ENCODE assay signal across 16 mouse cellular contexts in the genomic region with DNA sequence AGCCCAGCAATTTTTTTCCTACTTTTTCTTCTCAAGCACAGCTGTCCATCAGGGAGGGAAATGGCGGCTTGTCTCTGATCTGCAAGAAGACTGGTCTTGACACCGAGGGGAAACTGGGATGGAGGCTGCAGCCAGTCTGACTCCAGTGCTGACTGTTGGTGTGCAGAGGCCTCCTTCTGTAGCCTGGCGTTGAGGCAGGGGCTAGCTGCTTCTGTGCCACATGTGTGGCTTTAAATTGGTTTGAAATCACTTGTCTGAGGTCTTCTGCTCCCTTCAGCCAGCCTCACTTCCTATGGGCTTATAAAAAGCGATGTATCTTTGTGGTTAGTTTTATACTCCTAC.
DNase-seq lines count a peak whose midpoint lies in the region; ATAC-seq and TF ChIP-seq lines count a peak whose summit lies in the region.
"Had no signal": no experiment of that assay in that cellular context is flagged by ENCODE, and none has a peak within 500 bp of the region (broad histone marks: within the 10 kb centered on the region; RNA-seq: fewer than 3 reads in every experiment).

No protein-coding gene starts in this region.

- no peaks in the 10 kb centered on the region for H3K27me3 ChIP-seq in midbrain, embryonic 12.5 days
- no peaks in the 10 kb centered on the region for H3K27me3 ChIP-seq in midbrain, embryonic 11.5 days (ENCODE audit: control insufficient read depth, insufficient read depth, low read length)
- H3K27me3 ChIP-seq in forebrain, embryonic 15.5 days, result no peaks in the 10 kb centered on the region
- no peaks in the 10 kb centered on the region for H3K27me3 ChIP-seq in forebrain, postnatal 0 days (ENCODE audit: insufficient read depth, low read length)
- no peaks in the 10 kb centered on the region for H3K27me3 ChIP-seq in midbrain, embryonic 15.5 days (replicated peaks)
- no peaks in the 10 kb centered on the region for H3K27me3 ChIP-seq in stomach, postnatal 0 days (ENCODE audit: control insufficient read depth, insufficient read depth, low read length)
- H3K27me3 ChIP-seq: embryonic facial prominence, embryonic 12.5 days had no signal

- ATAC-seq in midbrain, embryonic 12.5 days (ENCODE audit: low FRiP score, low read depth), result no peak
- no peak for ATAC-seq in midbrain, embryonic 11.5 days (ENCODE audit: low FRiP score)
- ATAC-seq in forebrain, embryonic 15.5 days (replicated peaks), result peak; percentile 46; the same call in 1 of the 2 replicates
- no peak; the same call in 1 of the 2 replicates for ATAC-seq in forebrain, postnatal 0 days
- no peak for ATAC-seq in midbrain, embryonic 15.5 days (replicated peaks)
- no peak for ATAC-seq in stomach, postnatal 0 days (ENCODE audit: low FRiP score, low TSS enrichment)
- ATAC-seq: inflammation-experienced regulatory T-cells, adult 6 months had no signal

- no peak overlapping the region for H3K4me2 ChIP-seq in midbrain, embryonic 12.5 days (replicated peaks)
- H3K4me2 ChIP-seq in midbrain, embryonic 11.5 days, result no peak overlapping the region
- H3K4me2 ChIP-seq in forebrain, embryonic 15.5 days (replicated peaks), result no peak overlapping the region
- H3K4me2 ChIP-seq in forebrain, postnatal 0 days (ENCODE audit: low read depth), result no peak overlapping the region
- no peak overlapping the region; the same call in 1 of the 2 replicates for H3K4me2 ChIP-seq in midbrain, embryonic 15.5 days
- H3K4me2 ChIP-seq in stomach, postnatal 0 days (replicated peaks; ENCODE audit: low read depth), result no peak overlapping the region
- H3K4me2 ChIP-seq: embryonic facial prominence, embryonic 12.5 days had no signal

- 67% methylated on average over 4 of the region's 4 CpGs for WGBS in midbrain, embryonic 12.5 days
- 79% methylated on average over 4 of the region's 4 CpGs for WGBS in midbrain, embryonic 11.5 days
- WGBS in forebrain, embryonic 15.5 days, result 69% methylated on average over 4 of the region's 4 CpGs
- WGBS in forebrain, postnatal 0 days, result 70% methylated on average over 4 of the region's 4 CpGs
- 49% methylated on average over 4 of the region's 4 CpGs for WGBS in midbrain, embryonic 15.5 days
- WGBS in stomach, postnatal 0 days, result 64% methylated on average over 4 of the region's 4 CpGs

- no peak overlapping the region for H3K4me3 ChIP-seq in midbrain, embryonic 12.5 days
- H3K4me3 ChIP-seq in midbrain, embryonic 11.5 days (ENCODE audit: low read depth, low read length), result no peak overlapping the region
- H3K4me3 ChIP-seq in forebrain, embryonic 15.5 days, result no peak overlapping the region
- H3K4me3 ChIP-seq in forebrain, postnatal 0 days (ENCODE audit: low read depth, low read length), result no peak overlapping the region
- no peak overlapping the region for H3K4me3 ChIP-seq in midbrain, embryonic 15.5 days
- no peak overlapping the region for H3K4me3 ChIP-seq in stomach, postnatal 0 days (ENCODE audit: low read depth, low read length)
- H3K4me3 ChIP-seq: embryonic facial prominence, embryonic 12.5 days; gastrocnemius, adult 2 months had no signal

- H3K9me3 ChIP-seq in midbrain, embryonic 12.5 days, result no peaks in the 10 kb centered on the region
- no peaks in the 10 kb centered on the region for H3K9me3 ChIP-seq in midbrain, embryonic 11.5 days (ENCODE audit: control insufficient read depth, low read length)
- no peaks in the 10 kb centered on the region for H3K9me3 ChIP-seq in forebrain, embryonic 15.5 days
- no peaks in the 10 kb centered on the region for H3K9me3 ChIP-seq in forebrain, postnatal 0 days (ENCODE audit: low read length)
- no peaks in the 10 kb centered on the region for H3K9me3 ChIP-seq in midbrain, embryonic 15.5 days
- no peaks in the 10 kb centered on the region for H3K9me3 ChIP-seq in stomach, postnatal 0 days (ENCODE audit: control insufficient read depth, low read length)
- H3K9me3 ChIP-seq: embryonic facial prominence, embryonic 12.5 days had no signal

- no peak overlapping the region for H3K9ac ChIP-seq in midbrain, embryonic 12.5 days (replicated peaks)
- no peak overlapping the region for H3K9ac ChIP-seq in midbrain, embryonic 11.5 days (ENCODE audit: low read length)
- no peak overlapping the region for H3K9ac ChIP-seq in forebrain, embryonic 15.5 days (replicated peaks)
- no peak overlapping the region for H3K9ac ChIP-seq in forebrain, postnatal 0 days
- no peak overlapping the region for H3K9ac ChIP-seq in midbrain, embryonic 15.5 days
- no peak overlapping the region for H3K9ac ChIP-seq in stomach, postnatal 0 days (ENCODE audit: low read length)
- H3K9ac ChIP-seq: embryonic facial prominence, embryonic 12.5 days had no signal

- no peak for TF ChIP-seq EP300 in stomach, postnatal 0 days (optimal IDR thresholded peaks at IDR 0.05)

- TF ChIP-seq CTCF in forebrain, postnatal 0 days (IDR thresholded peaks at IDR 0.05; ENCODE audit: low read depth), result no peak
- no peak for TF ChIP-seq CTCF in stomach, postnatal 0 days (IDR thresholded peaks at IDR 0.05; ENCODE audit: low read depth)

- peaks cover 7% of the 10 kb centered on the region; the same call in 1 of the 2 replicates for H3K4me1 ChIP-seq in midbrain, embryonic 12.5 days
- H3K4me1 ChIP-seq in midbrain, embryonic 11.5 days (ENCODE audit: control insufficient read depth, insufficient read depth, low read length), result no peaks in the 10 kb centered on the region
- H3K4me1 ChIP-seq in forebrain, embryonic 15.5 days, result 0 out of 2 replicates have a peak, but pooled peaks cover 3% of the 10 kb centered on the region
- no peaks in the 10 kb centered on the region for H3K4me1 ChIP-seq in forebrain, postnatal 0 days (ENCODE audit: insufficient read depth)
- H3K4me1 ChIP-seq in midbrain, embryonic 15.5 days, result peaks cover 7% of the 10 kb centered on the region
- no peaks in the 10 kb centered on the region for H3K4me1 ChIP-seq in stomach, postnatal 0 days (replicated peaks; ENCODE audit: control insufficient read depth, insufficient read depth)
- H3K4me1 ChIP-seq: embryonic facial prominence, embryonic 12.5 days had no signal

- peak overlapping the region; percentile 21; the same call in 1 of the 2 replicates for H3K27ac ChIP-seq in midbrain, embryonic 12.5 days (replicated peaks)
- H3K27ac ChIP-seq in midbrain, embryonic 11.5 days (ENCODE audit: low read depth, low read length), result no peak overlapping the region
- peak overlapping the region; percentile 54; the same call in 1 of the 2 replicates for H3K27ac ChIP-seq in forebrain, embryonic 15.5 days (replicated peaks)
- peak overlapping the region; percentile 59 for H3K27ac ChIP-seq in forebrain, postnatal 0 days (ENCODE audit: low read depth, low read length)
- peak overlapping the region; percentile 84 for H3K27ac ChIP-seq in midbrain, embryonic 15.5 days
- H3K27ac ChIP-seq in stomach, postnatal 0 days (replicated peaks), result no peak overlapping the region
- H3K27ac ChIP-seq: embryonic facial prominence, embryonic 12.5 days; gastrocnemius, adult 2 months; macrophage had no signal

- H3K36me3 ChIP-seq in midbrain, embryonic 12.5 days, result no peaks in the 10 kb centered on the region
- H3K36me3 ChIP-seq in midbrain, embryonic 11.5 days (ENCODE audit: control insufficient read depth, insufficient read depth, low read length), result no peaks in the 10 kb centered on the region
- H3K36me3 ChIP-seq in forebrain, embryonic 15.5 days, result no peaks in the 10 kb centered on the region
- no peaks in the 10 kb centered on the region for H3K36me3 ChIP-seq in forebrain, postnatal 0 days (ENCODE audit: insufficient read depth)
- no peaks in the 10 kb centered on the region for H3K36me3 ChIP-seq in midbrain, embryonic 15.5 days (replicated peaks)
- no peaks in the 10 kb centered on the region for H3K36me3 ChIP-seq in stomach, postnatal 0 days (ENCODE audit: control insufficient read depth, insufficient read depth, low read length)
- H3K36me3 ChIP-seq: embryonic facial prominence, embryonic 12.5 days had no signal

- no peak for DNase-seq in midbrain, embryonic 11.5 days (ENCODE audit: low spot score, missing footprints)
- no peak for DNase-seq in forebrain, postnatal 0 days
- no peak for DNase-seq in lung, postnatal 25 days (ENCODE audit: low spot score)
- DNase-seq in stomach, postnatal 0 days (ENCODE audit: low spot score), result no peak
- DNase-seq: adrenal gland, adult 2 months; cerebellum, adult 11-12 months; cerebellum, postnatal 25 days; gastrocnemius, adult 2 months; thymus, adult 2 months; thymus, postnatal 4 days had no signal

Comparison
In these comparisons a context has a peak if more than half of its experiments do, and no peak if none do; other contexts are left out.
1. H3K27ac ChIP-seq: peak in midbrain, embryonic 12.5 days (single experiment), forebrain, embryonic 15.5 days (single experiment), forebrain, postnatal 0 days (single experiment) and midbrain, embryonic 15.5 days (single experiment); none in midbrain, embryonic 11.5 days (single experiment) and stomach, postnatal 0 days (single experiment).